Mouse (Mus musculus) stomach, adult 2 months (tissue): ENCODE data around the gene Dhx33. TPM values are rescaled to one million over a fixed set of nuclear protein-coding genes. Genes with fewer than 3 reads are reported as not detected.

ENCODE experiments used
- polyA plus RNA-seq: library from polyadenylated mRNA; depleted of rRNA; stranded (reverse); fragments of >200 nt; gene quantifications from 2 replicates; pipeline ENCODE4 v1.2.3, GENCODE M21; 2012; rRNA removed

Dhx33 gene
- 3.2 and 7.0 TPM in 2 replicates for polyA plus RNA-seq

GRCm38 (mm10) chr11:71004316-71004773, at the start of gene Dhx33:
TSS of gene Dhx33 (minus strand) at chr11:71004437.

GRCm38 (mm10) chr11:71033163-71033761, 29.0 kb upstream of the Dhx33 start, which contains the start of gene 6330403K07Rik:
TSS of gene 6330403K07Rik (minus strand) at chr11:71033513.

GRCm38 (mm10) chr11:71019201-71020068, 15.2 kb upstream of the Dhx33 start, which contains the start of the genes Mis12 and Derl2:
TSS of gene Mis12 (plus strand) at chr11:71019611.
TSS of gene Derl2 (minus strand) at chr11:71019841.

GRCm38 (mm10) chr11:70982557-70983228, 21.5 kb downstream of the Dhx33 start, which contains the start of gene C1qbp:
TSS of gene C1qbp (minus strand) at chr11:70983026.

GRCm38 (mm10) chr11:70969821-70970559, 34.2 kb downstream of the Dhx33 start, which contains the start of the genes Nup88 and Rpain:
TSS of gene Nup88 (minus strand) at chr11:70969973.
TSS of gene Rpain (plus strand) at chr11:70970213.

Other genes starting within 250 kb of the Dhx33 start
- gene Zfp3, start 240.2 kb downstream of the Dhx33 start, polyA plus RNA-seq = 0.48 and 0.54 TPM in 2 replicates
- gene Scimp, start 191.9 kb downstream of the Dhx33 start, polyA plus RNA-seq = 0.06 and 0.09 TPM in 2 replicates
- 0.52 and 0.73 TPM in 2 replicates for gene Rabep1, start 159.7 kb downstream of the Dhx33 start, polyA plus RNA-seq
- 6.4 and 8.3 TPM in 2 replicates for gene Nup88, start 34.5 kb downstream of the Dhx33 start, polyA plus RNA-seq
- 5.0 and 7.4 TPM in 2 replicates for gene Rpain, start 34.2 kb downstream of the Dhx33 start, polyA plus RNA-seq
- 138 and 440 TPM in 2 replicates for gene C1qbp, start 21.4 kb downstream of the Dhx33 start, polyA plus RNA-seq
- 0.22 and 0.41 TPM in 2 replicates for gene Mis12, start 15.2 kb upstream of the Dhx33 start, polyA plus RNA-seq
- 2.5 and 3.3 TPM in 2 replicates for gene Derl2, start 15.4 kb upstream of the Dhx33 start, polyA plus RNA-seq
- gene 6330403K07Rik, start 29.1 kb upstream of the Dhx33 start, polyA plus RNA-seq = 0.69 and 1.2 TPM in 2 replicates
- not detected in 2 replicates for gene Nlrp1a, start 140.3 kb upstream of the Dhx33 start, polyA plus RNA-seq
- 0.10 and 0.13 TPM in 2 replicates for gene Nlrp1b, start 226.3 kb upstream of the Dhx33 start, polyA plus RNA-seq